Mouse (Mus musculus) gonadal fat pad, adult 2 months (tissue): Measurements from ENCODE around the gene Il4ra. TPM values are rescaled to one million over a fixed set of nuclear protein-coding genes. Genes with fewer than 3 reads are reported as not detected.

ENCODE experiments used
- DNase-seq: peaks from one replicate; pipeline ENCODE4 v3.0.0-alpha.2; 2012; ENCODE audit warnings: low read depth
- polyA plus RNA-seq: library from polyadenylated mRNA; depleted of rRNA; stranded (reverse); fragments of >200 nt; gene quantifications from 2 replicates; pipeline ENCODE4 v1.2.3, GENCODE M21; 2012

Gene Il4ra
- polyA plus RNA-seq, 1 experiment, result 63.8 TPM

- no peak for DNase-seq
Measured at GRCm38 (mm10) chr7:125549916-125550315, 2.0 kb upstream of the Il4ra start.

- DNase-seq, result no peak
Measured at GRCm38 (mm10) chr7:125550881-125551381, 989 bp upstream of the Il4ra start.

GRCm38 (mm10) chr7:125552851-125553555 is 1.1 kb downstream of the Il4ra start:
- no peak for DNase-seq

GRCm38 (mm10) chr7:125553653-125554428 is 1.9 kb downstream of the Il4ra start:
- no peak for DNase-seq

- no peak for DNase-seq
Measured at GRCm38 (mm10) chr7:125554456-125555114, 2.7 kb downstream of the Il4ra start.

GRCm38 (mm10) chr7:125555351-125555872 is 3.5 kb downstream of the Il4ra start:
- no peak for DNase-seq

GRCm38 (mm10) chr7:125556096-125556495 is 4.2 kb downstream of the Il4ra start:
- no peak for DNase-seq

- no peak for DNase-seq
Measured at GRCm38 (mm10) chr7:125556865-125557264, 4.9 kb downstream of the Il4ra start.

- DNase-seq, result no peak
Measured at GRCm38 (mm10) chr7:125558401-125558945, 6.6 kb downstream of the Il4ra start.

- DNase-seq, result no peak
Measured at GRCm38 (mm10) chr7:125558997-125559396, 7.1 kb downstream of the Il4ra start.

GRCm38 (mm10) chr7:125559537-125559936 is 7.6 kb downstream of the Il4ra start:
- no peak for DNase-seq

GRCm38 (mm10) chr7:125560146-125560785 is 8.3 kb downstream of the Il4ra start:
- DNase-seq, result no peak

GRCm38 (mm10) chr7:125561085-125561690 is 9.3 kb downstream of the Il4ra start:
- DNase-seq, result no peak

- no peak for DNase-seq
Measured at GRCm38 (mm10) chr7:125562413-125562812, 10.5 kb downstream of the Il4ra start.

GRCm38 (mm10) chr7:125563093-125563492 is 11.2 kb downstream of the Il4ra start:
- no peak for DNase-seq

- no peak for DNase-seq
Measured at GRCm38 (mm10) chr7:125564316-125565024, 12.6 kb downstream of the Il4ra start.

- DNase-seq, result no peak
Measured at GRCm38 (mm10) chr7:125565516-125566285, 13.8 kb downstream of the Il4ra start.

GRCm38 (mm10) chr7:125566420-125566819 is 14.5 kb downstream of the Il4ra start:
- DNase-seq, result no peak

- no peak for DNase-seq
Measured at GRCm38 (mm10) chr7:125568888-125569287, 17.0 kb downstream of the Il4ra start.
